Mouse (Mus musculus) megakaryocyte, embryonic 14.5 days (primary cell): Measurements from ENCODE around the gene AC109138.7. TPM values are rescaled to one million over a fixed set of nuclear protein-coding genes. Genes with fewer than 3 reads are reported as not detected.

Source experiments
- H3K27me3 ChIP-seq: replicated peaks from 2 replicates; pipeline ENCODE3; 2012; ENCODE audit warnings: inconsistent platforms
- H3K36me3 ChIP-seq: replicated peaks from 2 replicates; pipeline ENCODE3; 2012; ENCODE audit warnings: low read length, inconsistent platforms, mixed read lengths
- H3K4me1 ChIP-seq: 2 replicates; pipeline ENCODE4 v1.6.1; 2012; ENCODE audit warnings: inconsistent platforms
- H3K4me3 ChIP-seq: replicated peaks from 2 replicates; pipeline ENCODE3; 2012; ENCODE audit warnings: moderate library complexity, mild to moderate bottlenecking, inconsistent platforms
- H3K9me3 ChIP-seq: 2 replicates; pipeline ENCODE4 v1.6.1; 2012; ENCODE audit warnings: inconsistent platforms
- FLI1 ChIP-seq: IDR thresholded peaks from 2 replicates; pipeline ENCODE4 v1.6.1; 2012; ENCODE audit warnings: low read length, inconsistent platforms, mixed read lengths
- GATA1 ChIP-seq: IDR thresholded peaks from 3 replicates; pipeline ENCODE4 v1.6.1; 2012; ENCODE audit warnings: mixed read lengths, low read length, inconsistent platforms, borderline replicate concordance
- polyA plus RNA-seq: library from polyadenylated mRNA; stranded (reverse); fragments of >175 nt; gene quantifications from 2 replicates; pipeline ENCODE4 v1.2.3, GENCODE M21; 2012; ENCODE audit warnings: low replicate concordance; ENCODE audit not compliant: insufficient read depth

AC109138.7 gene
- polyA plus RNA-seq, 1 experiment: 73.0 TPM

- Histone ChIP-seq H3K4me3 (no peak overlapping the region), H3K27me3 (peaks cover 2% of the 10 kb centered on the region), H3K36me3 (peaks cover 67% of the 10 kb centered on the region), H3K4me1 (peaks cover 54% of the 10 kb centered on the region), H3K9me3 (no peaks in the 10 kb centered on the region)
- TF ChIP-seq FLI1 (no peak), GATA1 (no peak)
Measured at GRCm38 (mm10) chr19:4263702-4264101, 49.5 kb downstream of the AC109138.7 start.

- H3K4me1 ChIP-seq: peaks cover 59% of the 10 kb centered on the region
- peaks cover 67% of the 10 kb centered on the region for H3K36me3 ChIP-seq
- TF ChIP-seq FLI1 (no peak), GATA1 (no peak)
- no peak overlapping the region for H3K4me3 ChIP-seq
- no peaks in the 10 kb centered on the region for H3K9me3 ChIP-seq
- peaks cover 2% of the 10 kb centered on the region for H3K27me3 ChIP-seq
Measured at GRCm38 (mm10) chr19:4264171-4264780, 50.1 kb downstream of the AC109138.7 start.

- Histone ChIP-seq H3K4me1 (peaks cover 61% of the 10 kb centered on the region), H3K9me3 (no peaks in the 10 kb centered on the region), H3K27me3 (peaks cover 11% of the 10 kb centered on the region), H3K36me3 (peaks cover 70% of the 10 kb centered on the region), H3K4me3 (peak overlapping the region; percentile 30)
- TF ChIP-seq FLI1: no peak
- TF ChIP-seq GATA1: no peak
Measured at GRCm38 (mm10) chr19:4265956-4266355, 51.8 kb downstream of the AC109138.7 start.

GRCm38 (mm10) chr19:4268566-4269361 lies 54.6 kb downstream of the AC109138.7 start, which contains the start of gene Ssh3:
TSS of gene Ssh3 (minus strand) at chr19:4269180.
- TF ChIP-seq FLI1: no peak
- TF ChIP-seq GATA1: no peak
- Histone ChIP-seq H3K9me3 (no peaks in the 10 kb centered on the region), H3K4me3 (peak within 1 kb of the TSS; percentile 95), H3K27me3 (peaks cover 21% of the 10 kb centered on the region), H3K36me3 (peaks cover 59% of the 10 kb centered on the region), H3K4me1 (peaks cover 38% of the 10 kb centered on the region)

DNA sequence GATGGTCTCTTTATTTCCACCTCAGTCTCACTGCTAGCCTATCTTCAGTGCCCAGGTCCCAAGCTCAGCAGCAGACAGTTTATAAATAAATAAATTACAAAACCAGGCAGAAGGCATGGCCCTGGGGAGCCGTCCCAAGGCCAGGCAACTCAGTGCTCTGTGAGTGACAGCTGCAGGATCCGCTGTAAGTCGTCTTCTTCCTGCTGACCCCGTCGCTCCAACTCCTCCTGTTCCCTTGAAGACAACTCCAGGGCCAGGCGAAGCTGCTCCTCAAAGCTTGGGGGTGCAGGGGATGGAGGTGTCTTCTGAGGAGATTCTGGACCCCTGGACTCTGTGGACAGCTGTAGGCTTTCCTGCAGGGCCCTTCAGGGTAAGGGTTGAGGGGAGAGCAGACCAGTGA lies 56.0 kb downstream of the AC109138.7 start:
- H3K36me3 ChIP-seq: peaks cover 45% of the 10 kb centered on the region
- H3K4me3 ChIP-seq: no peak overlapping the region
- no peak for TF ChIP-seq GATA1
- no peak for TF ChIP-seq FLI1
- H3K27me3 ChIP-seq: peaks cover 21% of the 10 kb centered on the region
- H3K4me1 ChIP-seq: peaks cover 33% of the 10 kb centered on the region
- H3K9me3 ChIP-seq: no peaks in the 10 kb centered on the region

DNA sequence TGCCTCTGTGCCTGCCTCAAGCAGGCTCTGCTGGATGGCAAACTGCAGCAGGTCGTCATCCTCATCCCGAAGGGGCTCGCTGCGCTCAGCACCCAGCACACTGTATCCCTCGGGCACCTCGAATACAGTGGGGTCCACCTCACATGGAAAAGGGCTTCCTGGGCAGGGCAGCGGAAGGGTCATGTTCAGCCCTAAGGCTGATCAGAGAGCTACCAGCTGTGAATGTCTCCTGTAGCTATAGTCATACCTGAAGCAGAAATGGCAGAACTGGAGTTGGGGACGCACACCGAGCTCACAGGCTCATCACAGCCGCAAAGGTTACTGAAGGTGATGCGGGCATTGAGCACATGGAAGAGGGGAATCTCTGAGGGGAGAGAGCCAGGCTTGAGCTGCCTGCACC lies 56.8 kb downstream of the AC109138.7 start:
- Histone ChIP-seq H3K4me3 (no peak overlapping the region), H3K9me3 (peaks cover 1% of the 10 kb centered on the region; the same call in 1 of the 2 replicates), H3K4me1 (peaks cover 33% of the 10 kb centered on the region), H3K36me3 (peaks cover 37% of the 10 kb centered on the region), H3K27me3 (peaks cover 21% of the 10 kb centered on the region)
- TF ChIP-seq GATA1 (no peak), FLI1 (no peak)

GRCm38 (mm10) chr19:4279487-4279886 lies 65.3 kb downstream of the AC109138.7 start:
- Histone ChIP-seq H3K9me3 (peaks cover 7% of the 10 kb centered on the region), H3K27me3 (peaks cover 10% of the 10 kb centered on the region), H3K4me1 (peaks cover 32% of the 10 kb centered on the region), H3K36me3 (peaks cover 21% of the 10 kb centered on the region), H3K4me3 (no peak overlapping the region)
- TF ChIP-seq GATA1: no peak
- TF ChIP-seq FLI1: no peak

GRCm38 (mm10) chr19:4280425-4280824 lies 66.3 kb downstream of the AC109138.7 start:
- no peak for TF ChIP-seq GATA1
- no peak for TF ChIP-seq FLI1
- H3K4me3 ChIP-seq: no peak overlapping the region
- peaks cover 42% of the 10 kb centered on the region for H3K4me1 ChIP-seq
- H3K27me3 ChIP-seq: peaks cover 10% of the 10 kb centered on the region
- peaks cover 7% of the 10 kb centered on the region for H3K9me3 ChIP-seq
- peaks cover 31% of the 10 kb centered on the region for H3K36me3 ChIP-seq

Other genes with a start within 250 kb of the AC109138.7 start
- gene Aldh3b2, start 242.0 kb upstream of the AC109138.7 start, polyA plus RNA-seq: not detected in 2 replicates
- 6.4 TPM in 1 of 2 replicates, not detected in the other for gene Acy3, start 227.8 kb upstream of the AC109138.7 start, polyA plus RNA-seq
- not detected in 2 replicates for gene Tbx10, start 221.6 kb upstream of the AC109138.7 start, polyA plus RNA-seq
- gene Nudt8, start 213.8 kb upstream of the AC109138.7 start, polyA plus RNA-seq: 11.7 and 19.3 TPM in 2 replicates
- gene Gm49405, start 213.7 kb upstream of the AC109138.7 start, polyA plus RNA-seq: 0.74 and 0.93 TPM in 2 replicates
- gene Doc2g, start 211.0 kb upstream of the AC109138.7 start, polyA plus RNA-seq: 2.7 and 7.3 TPM in 2 replicates
- 111 and 122 TPM in 2 replicates for gene Ndufv1, start 201.6 kb upstream of the AC109138.7 start, polyA plus RNA-seq
- gene Gstp1, start 176.4 kb upstream of the AC109138.7 start, polyA plus RNA-seq: 128 and 173 TPM in 2 replicates
- gene Gstp2, start 168.3 kb upstream of the AC109138.7 start, polyA plus RNA-seq: not detected in 2 replicates
- gene Gstp3, start 154.8 kb upstream of the AC109138.7 start, polyA plus RNA-seq: not detected in 2 replicates
- gene Cabp2, start 132.8 kb upstream of the AC109138.7 start, polyA plus RNA-seq: not detected in 2 replicates
- gene Cdk2ap2, start 117.2 kb upstream of the AC109138.7 start, polyA plus RNA-seq: 140 and 181 TPM in 2 replicates
- gene Pitpnm1, start 114.4 kb upstream of the AC109138.7 start, polyA plus RNA-seq: 122 and 153 TPM in 2 replicates
- 293 and 434 TPM in 2 replicates for gene Aip, start 88.5 kb upstream of the AC109138.7 start, polyA plus RNA-seq
- not detected in 2 replicates for gene Gpr152, start 74.6 kb upstream of the AC109138.7 start, polyA plus RNA-seq
- gene Cabp4, start 70.3 kb upstream of the AC109138.7 start, polyA plus RNA-seq: 0.51 and 1.2 TPM in 2 replicates
- 110 and 364 TPM in 2 replicates for gene Coro1b, start 65.7 kb upstream of the AC109138.7 start, polyA plus RNA-seq
- 777 and 793 TPM in 2 replicates for gene Ptprcap, start 60.8 kb upstream of the AC109138.7 start, polyA plus RNA-seq
- 108 and 492 TPM in 2 replicates for gene Rps6kb2, start 51.0 kb upstream of the AC109138.7 start, polyA plus RNA-seq
- 1.3 and 5.6 TPM in 2 replicates for gene Carns1, start 38.9 kb upstream of the AC109138.7 start, polyA plus RNA-seq
- 24.1 and 31.5 TPM in 2 replicates for gene Tbc1d10c, start 23.1 kb upstream of the AC109138.7 start, polyA plus RNA-seq
- gene Ppp1ca, start 22.3 kb upstream of the AC109138.7 start, polyA plus RNA-seq: 268 and 792 TPM in 2 replicates
- gene Rad9a, start 12.7 kb upstream of the AC109138.7 start, polyA plus RNA-seq: 22.1 and 24.3 TPM in 2 replicates
- gene Clcf1, start 119 bp upstream of the AC109138.7 start, polyA plus RNA-seq: 0.09 and 2.0 TPM in 2 replicates
- 67.5 and 91.7 TPM in 2 replicates for gene Pold4, start 17.5 kb downstream of the AC109138.7 start, polyA plus RNA-seq
- 16.5 and 28.6 TPM in 2 replicates for gene Ssh3, start 54.8 kb downstream of the AC109138.7 start, polyA plus RNA-seq
- 5.6 TPM in 1 of 2 replicates, not detected in the other for gene Ankrd13d, start 68.8 kb downstream of the AC109138.7 start, polyA plus RNA-seq
- gene Grk2, start 91.9 kb downstream of the AC109138.7 start, polyA plus RNA-seq: 265 and 541 TPM in 2 replicates
- 9.4 and 14.6 TPM in 2 replicates for gene Kdm2a, start 183.9 kb downstream of the AC109138.7 start, polyA plus RNA-seq
- gene Rhod, start 225.1 kb downstream of the AC109138.7 start, polyA plus RNA-seq: 0.16 TPM in 1 of 2 replicates, not detected in the other